Mouse (Mus musculus): ENCODE results near the gene Kmt2e. TPM values are rescaled to one million over a fixed set of nuclear protein-coding genes. Genes with fewer than 3 reads are reported as not detected.

Gene Kmt2e
- polyA plus RNA-seq, 2 experiments: 37.3 to 87.2 TPM

- peaks cover 55% of the 10 kb centered on the region for H3K36me3 ChIP-seq (ENCODE audit: control insufficient read depth, insufficient read depth, low read length)
Measured at GRCm38 (mm10) chr5:23466546-23466945, 32.3 kb downstream of the Kmt2e start.

GRCm38 (mm10) chr5:23473098-23473873 lies 39.0 kb downstream of the Kmt2e start:
- DNase-seq (ENCODE audit: low spot score): no peak
- Histone ChIP-seq H3K4me2 (replicated peaks; ENCODE audit: low read depth, low read length, severe bottlenecking) (no peak overlapping the region), H3K4me1 (ENCODE audit: control insufficient read depth, insufficient read depth, low read length) (no peaks in the 10 kb centered on the region), H3K27ac (replicated peaks; ENCODE audit: low read depth, low read length) (no peak overlapping the region), H3K9ac (ENCODE audit: low read depth, low read length, severe bottlenecking) (no peak overlapping the region), H3K36me3 (ENCODE audit: control insufficient read depth, insufficient read depth, low read length) (peaks cover 55% of the 10 kb centered on the region), H3K9me3 (ENCODE audit: control insufficient read depth, low read length) (no peaks in the 10 kb centered on the region), H3K4me3 (replicated peaks; ENCODE audit: low read length) (no peak overlapping the region), H3K27me3 (ENCODE audit: control insufficient read depth, insufficient read depth, low read length) (no peaks in the 10 kb centered on the region)
- WGBS: 74% methylated on average over 6 of the region's 6 CpGs
- no peak for TF ChIP-seq POLR2A (IDR thresholded peaks at IDR 0.05; ENCODE audit: borderline replicate concordance, extremely low read depth, insufficient read depth, insufficient read length)
- no peak for ATAC-seq (ENCODE audit: low FRiP score, low read depth)

More at GRCm38 (mm10) chr5:23466546-23466945, 32.3 kb downstream of the Kmt2e start:
- H3K4me1 ChIP-seq (ENCODE audit: control insufficient read depth, insufficient read depth, low read length): no peaks in the 10 kb centered on the region
- H3K9ac ChIP-seq (ENCODE audit: low read depth, low read length, severe bottlenecking): no peak overlapping the region
- DNase-seq (ENCODE audit: low spot score) (no peak), ATAC-seq (ENCODE audit: low FRiP score, low read depth) (no peak)
- no peaks in the 10 kb centered on the region for H3K27me3 ChIP-seq (ENCODE audit: control insufficient read depth, insufficient read depth, low read length)
- no peak overlapping the region for H3K4me2 ChIP-seq (replicated peaks; ENCODE audit: low read depth, low read length, severe bottlenecking)
- no peak overlapping the region for H3K27ac ChIP-seq (replicated peaks; ENCODE audit: low read depth, low read length)
- H3K4me3 ChIP-seq (replicated peaks; ENCODE audit: low read length): no peak overlapping the region
- TF ChIP-seq POLR2A (IDR thresholded peaks at IDR 0.05; ENCODE audit: borderline replicate concordance, extremely low read depth, insufficient read depth, insufficient read length): no peak
- 95% methylated on average over 4 of the region's 4 CpGs for WGBS
- H3K9me3 ChIP-seq (ENCODE audit: control insufficient read depth, low read length): no peaks in the 10 kb centered on the region

GRCm38 (mm10) chr5:23483811-23484210 lies 49.6 kb downstream of the Kmt2e start:
- no peak for TF ChIP-seq POLR2A (IDR thresholded peaks at IDR 0.05; ENCODE audit: borderline replicate concordance, extremely low read depth, insufficient read depth, insufficient read length)
- no peaks in the 10 kb centered on the region for H3K4me1 ChIP-seq (ENCODE audit: control insufficient read depth, insufficient read depth, low read length)
- ATAC-seq (ENCODE audit: low FRiP score, low read depth): no peak
- H3K27me3 ChIP-seq (ENCODE audit: control insufficient read depth, insufficient read depth, low read length): no peaks in the 10 kb centered on the region
- no peak overlapping the region for H3K27ac ChIP-seq (replicated peaks; ENCODE audit: low read depth, low read length)
- peaks cover 79% of the 10 kb centered on the region for H3K36me3 ChIP-seq (ENCODE audit: control insufficient read depth, insufficient read depth, low read length)
- WGBS: 80% methylated on average over 7 of the region's 7 CpGs
- H3K4me2 ChIP-seq (replicated peaks; ENCODE audit: low read depth, low read length, severe bottlenecking): no peak overlapping the region
- H3K4me3 ChIP-seq (replicated peaks; ENCODE audit: low read length): no peak overlapping the region
- DNase-seq (ENCODE audit: low spot score): no peak
- no peaks in the 10 kb centered on the region for H3K9me3 ChIP-seq (ENCODE audit: control insufficient read depth, low read length)
- no peak overlapping the region for H3K9ac ChIP-seq (ENCODE audit: low read depth, low read length, severe bottlenecking)

GRCm38 (mm10) chr5:23489231-23489630 lies 55.0 kb downstream of the Kmt2e start:
- WGBS: 86% methylated on average over 4 of the region's 4 CpGs
- H3K27ac ChIP-seq (replicated peaks; ENCODE audit: low read depth, low read length): no peak overlapping the region
- DNase-seq (ENCODE audit: low spot score) (no peak), ATAC-seq (ENCODE audit: low FRiP score, low read depth) (no peak)
- H3K4me1 ChIP-seq (ENCODE audit: control insufficient read depth, insufficient read depth, low read length): no peaks in the 10 kb centered on the region
- H3K9ac ChIP-seq (ENCODE audit: low read depth, low read length, severe bottlenecking): no peak overlapping the region
- H3K4me2 ChIP-seq (replicated peaks; ENCODE audit: low read depth, low read length, severe bottlenecking): no peak overlapping the region
- TF ChIP-seq POLR2A (IDR thresholded peaks at IDR 0.05; ENCODE audit: borderline replicate concordance, extremely low read depth, insufficient read depth, insufficient read length): no peak
- no peaks in the 10 kb centered on the region for H3K27me3 ChIP-seq (ENCODE audit: control insufficient read depth, insufficient read depth, low read length)
- peaks cover 85% of the 10 kb centered on the region for H3K36me3 ChIP-seq (ENCODE audit: control insufficient read depth, insufficient read depth, low read length)
- no peak overlapping the region for H3K4me3 ChIP-seq (replicated peaks; ENCODE audit: low read length)
- no peaks in the 10 kb centered on the region for H3K9me3 ChIP-seq (ENCODE audit: control insufficient read depth, low read length)

- Histone ChIP-seq H3K36me3 (ENCODE audit: control insufficient read depth, insufficient read depth, low read length) (peaks cover 83% of the 10 kb centered on the region), H3K4me2 (replicated peaks; ENCODE audit: low read depth, low read length, severe bottlenecking) (no peak overlapping the region), H3K27me3 (ENCODE audit: control insufficient read depth, insufficient read depth, low read length) (no peaks in the 10 kb centered on the region), H3K4me3 (replicated peaks; ENCODE audit: low read length) (no peak overlapping the region), H3K9me3 (ENCODE audit: control insufficient read depth, low read length) (no peaks in the 10 kb centered on the region), H3K27ac (replicated peaks; ENCODE audit: low read depth, low read length) (no peak overlapping the region), H3K9ac (ENCODE audit: low read depth, low read length, severe bottlenecking) (no peak overlapping the region), H3K4me1 (ENCODE audit: control insufficient read depth, insufficient read depth, low read length) (no peaks in the 10 kb centered on the region)
- 49% methylated on average over 2 of the region's 2 CpGs for WGBS
- DNase-seq (ENCODE audit: low spot score) (no peak), ATAC-seq (ENCODE audit: low FRiP score, low read depth) (no peak)
- no peak for TF ChIP-seq POLR2A (IDR thresholded peaks at IDR 0.05; ENCODE audit: borderline replicate concordance, extremely low read depth, insufficient read depth, insufficient read length)
Measured at GRCm38 (mm10) chr5:23490797-23491196, 56.6 kb downstream of the Kmt2e start.

Data from limb, embryonic 14.5 days (tissue).